Mouse (Mus musculus): Measurements from ENCODE around the gene Hoxa6. TPM values are rescaled to one million over a fixed set of nuclear protein-coding genes. Genes with fewer than 3 reads are reported as not detected.

The Hoxa6 gene
- total and polyA plus RNA-seq, 2 experiments from 2014 or later: 6.0 to 12.3 TPM

GRCm38 (mm10) chr6:52251177-52251879 is 42.8 kb upstream of the Hoxa6 start:
- no peaks in the 10 kb centered on the region for H3K36me3 ChIP-seq (ENCODE audit: insufficient read depth, low read length)
- WGBS: 11% methylated on average over 7 of the region's 7 CpGs

GRCm38 (mm10) chr6:52249826-52250225 is 41.3 kb upstream of the Hoxa6 start:
- no peaks in the 10 kb centered on the region for H3K4me1 ChIP-seq (ENCODE audit: insufficient read depth, low read length)
- ATAC-seq: no peak
- no peaks in the 10 kb centered on the region for H3K36me3 ChIP-seq (ENCODE audit: insufficient read depth, low read length)
- peaks cover 97% of the 10 kb centered on the region for H3K27me3 ChIP-seq (ENCODE audit: insufficient read depth, low read length)
- WGBS: 4% methylated on average over 4 of the region's 4 CpGs
- TF ChIP-seq CTCF (IDR thresholded peaks at IDR 0.05; ENCODE audit: low read depth): no peak
- no peak overlapping the region for H3K4me2 ChIP-seq (ENCODE audit: low read depth, low read length)
- H3K9me3 ChIP-seq (ENCODE audit: low read length): no peaks in the 10 kb centered on the region
- H3K27ac ChIP-seq: no peak overlapping the region
- no peak overlapping the region for H3K4me3 ChIP-seq (ENCODE audit: low read length)
- no peak overlapping the region for H3K9ac ChIP-seq (replicated peaks; ENCODE audit: low read length)
- DNase-seq (ENCODE audit: low spot score): no peak

More at GRCm38 (mm10) chr6:52251177-52251879, 42.8 kb upstream of the Hoxa6 start:
- no peak overlapping the region for H3K4me2 ChIP-seq (ENCODE audit: low read depth, low read length)
- H3K27ac ChIP-seq: no peak overlapping the region
- peaks cover 97% of the 10 kb centered on the region for H3K27me3 ChIP-seq (ENCODE audit: insufficient read depth, low read length)
- no peaks in the 10 kb centered on the region for H3K9me3 ChIP-seq (ENCODE audit: low read length)
- DNase-seq (ENCODE audit: low spot score): no peak
- H3K4me3 ChIP-seq (ENCODE audit: low read length): no peak overlapping the region
- no peak for TF ChIP-seq CTCF (IDR thresholded peaks at IDR 0.05; ENCODE audit: low read depth)
- no peaks in the 10 kb centered on the region for H3K4me1 ChIP-seq (ENCODE audit: insufficient read depth, low read length)
- no peak overlapping the region for H3K9ac ChIP-seq (replicated peaks; ENCODE audit: low read length)
- no peak for ATAC-seq

- TF ChIP-seq CTCF (IDR thresholded peaks at IDR 0.05; ENCODE audit: low read depth): no peak
- H3K36me3 ChIP-seq (ENCODE audit: insufficient read depth, low read length): no peaks in the 10 kb centered on the region
- H3K9me3 ChIP-seq (ENCODE audit: low read length): no peaks in the 10 kb centered on the region
- H3K27ac ChIP-seq: no peak overlapping the region
- no peak overlapping the region for H3K4me2 ChIP-seq (ENCODE audit: low read depth, low read length)
- H3K4me1 ChIP-seq (ENCODE audit: insufficient read depth, low read length): no peaks in the 10 kb centered on the region
- 3% methylated on average over 16 of the region's 16 CpGs for WGBS
- no peak for DNase-seq (ENCODE audit: low spot score)
- H3K9ac ChIP-seq (replicated peaks; ENCODE audit: low read length): no peak overlapping the region
- no peak overlapping the region for H3K4me3 ChIP-seq (ENCODE audit: low read length)
- ATAC-seq: no peak
- H3K27me3 ChIP-seq (ENCODE audit: insufficient read depth, low read length): peaks cover 98% of the 10 kb centered on the region
Measured at GRCm38 (mm10) chr6:52249415-52249738, 40.9 kb upstream of the Hoxa6 start.

- H3K9me3 ChIP-seq (ENCODE audit: low read length): no peaks in the 10 kb centered on the region
Measured at GRCm38 (mm10) chr6:52248638-52249414, 40.3 kb upstream of the Hoxa6 start.

GRCm38 (mm10) chr6:52247766-52248637 is 39.5 kb upstream of the Hoxa6 start:
- no peaks in the 10 kb centered on the region for H3K9me3 ChIP-seq (ENCODE audit: low read length)
- H3K27me3 ChIP-seq (ENCODE audit: insufficient read depth, low read length): peaks cover 97% of the 10 kb centered on the region
- H3K27ac ChIP-seq: no peak overlapping the region
- DNase-seq (ENCODE audit: low spot score) (no peak), ATAC-seq (no peak)
- WGBS: 1% methylated on average over 23 of the region's 23 CpGs
- no peaks in the 10 kb centered on the region for H3K36me3 ChIP-seq (ENCODE audit: insufficient read depth, low read length)
- no peaks in the 10 kb centered on the region for H3K4me1 ChIP-seq (ENCODE audit: insufficient read depth, low read length)
- H3K4me3 ChIP-seq (ENCODE audit: low read length): no peak overlapping the region
- H3K4me2 ChIP-seq (ENCODE audit: low read depth, low read length): no peak overlapping the region
- TF ChIP-seq CTCF (IDR thresholded peaks at IDR 0.05; ENCODE audit: low read depth): no peak
- H3K9ac ChIP-seq (replicated peaks; ENCODE audit: low read length): no peak overlapping the region

More at GRCm38 (mm10) chr6:52248638-52249414, 40.3 kb upstream of the Hoxa6 start:
- H3K4me3 ChIP-seq (ENCODE audit: low read length): no peak overlapping the region
- no peak overlapping the region for H3K27ac ChIP-seq
- no peak overlapping the region for H3K9ac ChIP-seq (replicated peaks; ENCODE audit: low read length)
- no peak for ATAC-seq
- H3K27me3 ChIP-seq (ENCODE audit: insufficient read depth, low read length): peaks cover 97% of the 10 kb centered on the region
- H3K36me3 ChIP-seq (ENCODE audit: insufficient read depth, low read length): no peaks in the 10 kb centered on the region
- no peak for DNase-seq (ENCODE audit: low spot score)
- H3K4me1 ChIP-seq (ENCODE audit: insufficient read depth, low read length): no peaks in the 10 kb centered on the region
- no peak overlapping the region for H3K4me2 ChIP-seq (ENCODE audit: low read depth, low read length)
- no peak for TF ChIP-seq CTCF (IDR thresholded peaks at IDR 0.05; ENCODE audit: low read depth)
- WGBS: 1% methylated on average over 27 of the region's 27 CpGs

GRCm38 (mm10) chr6:52246916-52247315 is 38.4 kb upstream of the Hoxa6 start:
- ATAC-seq: no peak
- Histone ChIP-seq H3K36me3 (ENCODE audit: insufficient read depth, low read length) (no peaks in the 10 kb centered on the region), H3K4me3 (ENCODE audit: low read length) (no peak overlapping the region), H3K9me3 (ENCODE audit: low read length) (no peaks in the 10 kb centered on the region), H3K9ac (replicated peaks; ENCODE audit: low read length) (no peak overlapping the region), H3K27me3 (ENCODE audit: insufficient read depth, low read length) (peaks cover 97% of the 10 kb centered on the region), H3K27ac (no peak overlapping the region), H3K4me2 (ENCODE audit: low read depth, low read length) (no peak overlapping the region), H3K4me1 (ENCODE audit: insufficient read depth, low read length) (no peaks in the 10 kb centered on the region)
- 4% methylated on average over 3 of the region's 3 CpGs for WGBS
- no peak for DNase-seq (ENCODE audit: low spot score)
- no peak for TF ChIP-seq CTCF (IDR thresholded peaks at IDR 0.05; ENCODE audit: low read depth)
